Mouse (Mus musculus): ENCODE data around the gene Slc9b1. TPM values are rescaled to one million over a fixed set of nuclear protein-coding genes. Genes with fewer than 3 reads are reported as not detected.

Slc9b1 gene
- total and polyA plus RNA-seq, 2 experiments from 2014 or later = 0.20 TPM; not detected in 1

DNA sequence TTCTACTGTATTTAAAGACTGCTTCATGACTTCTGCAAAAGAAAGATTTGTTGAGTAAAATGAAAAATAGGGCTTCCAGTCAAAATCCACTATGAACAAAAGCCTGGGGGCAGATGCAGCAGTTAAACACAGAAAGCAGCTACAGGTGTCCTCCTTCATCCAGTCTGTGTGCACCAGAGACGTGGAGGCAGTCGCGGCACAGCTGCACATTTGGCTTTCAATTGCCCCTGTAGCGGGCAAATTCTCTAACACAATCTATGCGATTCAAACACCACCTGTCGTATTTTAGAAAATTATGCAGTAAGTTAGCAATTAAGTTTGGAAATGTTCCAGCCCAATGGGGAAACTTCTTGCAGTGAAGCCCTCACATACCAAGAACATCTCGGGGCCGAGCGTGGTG is 55.4 kb downstream of the Slc9b1 start:
- Histone ChIP-seq H3K9ac (replicated peaks; ENCODE audit: low read depth, low read length) (no peak overlapping the region), H3K27me3 (ENCODE audit: control insufficient read depth, insufficient read depth, low read length) (no peaks in the 10 kb centered on the region), H3K9me3 (replicated peaks; ENCODE audit: control insufficient read depth, low read length) (no peaks in the 10 kb centered on the region), H3K4me2 (ENCODE audit: low read depth, low read length) (no peak overlapping the region), H3K36me3 (replicated peaks; ENCODE audit: control insufficient read depth, insufficient read depth, low read length) (peaks cover 15% of the 10 kb centered on the region; the same call in 1 of the 2 replicates), H3K27ac (ENCODE audit: low read depth) (no peak overlapping the region), H3K4me3 (ENCODE audit: low read depth, low read length) (no peak overlapping the region), H3K4me1 (ENCODE audit: control insufficient read depth, insufficient read depth) (peaks cover 10% of the 10 kb centered on the region)
- DNase-seq (ENCODE audit: low spot score) (no peak), ATAC-seq (ENCODE audit: insufficient read depth, low read depth) (no peak)
- TF ChIP-seq EP300 (IDR thresholded peaks at IDR 0.05; ENCODE audit: low read depth) (no peak), CTCF (IDR thresholded peaks at IDR 0.05; ENCODE audit: low read depth) (no peak)
- 86% methylated on average over 9 of the region's 9 CpGs for WGBS

DNA sequence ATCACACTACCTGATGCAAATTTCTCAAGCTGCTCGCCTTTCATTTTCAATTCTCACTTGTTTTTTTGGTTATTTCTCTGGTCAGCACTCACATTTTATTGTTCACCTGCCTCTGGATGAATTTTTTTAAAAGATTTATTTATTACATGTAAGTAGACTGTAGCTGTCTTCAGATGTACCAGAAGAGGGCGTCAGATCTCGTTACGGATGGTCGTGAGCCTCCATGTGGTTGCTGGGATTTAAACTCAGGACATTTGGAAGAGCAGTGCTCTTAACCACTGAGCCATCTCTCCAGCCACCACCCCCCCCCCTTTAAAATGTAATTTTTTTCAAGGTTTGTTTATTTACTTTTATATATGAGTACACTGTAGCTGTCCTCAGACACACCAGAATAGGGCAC is 56.0 kb downstream of the Slc9b1 start:
- DNase-seq (ENCODE audit: low spot score) (no peak), ATAC-seq (ENCODE audit: insufficient read depth, low read depth) (no peak)
- Histone ChIP-seq H3K4me2 (ENCODE audit: low read depth, low read length) (no peak overlapping the region), H3K27me3 (ENCODE audit: control insufficient read depth, insufficient read depth, low read length) (no peaks in the 10 kb centered on the region), H3K9me3 (replicated peaks; ENCODE audit: control insufficient read depth, low read length) (no peaks in the 10 kb centered on the region), H3K27ac (ENCODE audit: low read depth) (no peak overlapping the region), H3K4me1 (ENCODE audit: control insufficient read depth, insufficient read depth) (peaks cover 10% of the 10 kb centered on the region), H3K4me3 (ENCODE audit: low read depth, low read length) (no peak overlapping the region), H3K36me3 (replicated peaks; ENCODE audit: control insufficient read depth, insufficient read depth, low read length) (peaks cover 18% of the 10 kb centered on the region; the same call in 1 of the 2 replicates), H3K9ac (replicated peaks; ENCODE audit: low read depth, low read length) (no peak overlapping the region)
- WGBS = 64% methylated on average over 5 of the region's 5 CpGs
- TF ChIP-seq CTCF (IDR thresholded peaks at IDR 0.05; ENCODE audit: low read depth) (0 out of 2 replicates have a peak, but pooled peaks have one; percentile 12), EP300 (IDR thresholded peaks at IDR 0.05; ENCODE audit: low read depth) (no peak)

DNA sequence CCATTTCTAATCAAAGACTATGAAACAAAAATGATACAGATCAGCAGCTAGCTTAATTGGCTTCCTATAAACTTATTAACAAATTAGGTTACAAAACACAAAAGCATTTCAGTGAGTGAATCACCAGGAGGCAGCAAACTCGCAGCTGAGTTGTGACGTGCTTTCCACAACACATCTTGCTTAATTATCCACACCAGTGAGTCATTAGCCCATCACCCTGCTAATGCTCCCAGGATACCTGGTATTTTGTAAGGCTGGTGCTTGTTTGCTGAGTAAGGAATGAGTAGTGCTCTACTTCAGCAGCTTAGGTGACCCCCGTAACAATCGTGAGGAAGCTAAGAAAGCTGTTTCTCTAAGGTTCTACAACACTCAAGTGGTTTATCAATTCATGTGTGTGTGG is 56.8 kb downstream of the Slc9b1 start:
- Histone ChIP-seq H3K4me2 (ENCODE audit: low read depth, low read length) (no peak overlapping the region), H3K27me3 (ENCODE audit: control insufficient read depth, insufficient read depth, low read length) (no peaks in the 10 kb centered on the region), H3K9me3 (replicated peaks; ENCODE audit: control insufficient read depth, low read length) (no peaks in the 10 kb centered on the region), H3K4me1 (ENCODE audit: control insufficient read depth, insufficient read depth) (peaks cover 10% of the 10 kb centered on the region), H3K27ac (ENCODE audit: low read depth) (no peak overlapping the region), H3K9ac (replicated peaks; ENCODE audit: low read depth, low read length) (no peak overlapping the region), H3K4me3 (ENCODE audit: low read depth, low read length) (no peak overlapping the region), H3K36me3 (replicated peaks; ENCODE audit: control insufficient read depth, insufficient read depth, low read length) (peaks cover 24% of the 10 kb centered on the region; the same call in 1 of the 2 replicates)
- no peak for ATAC-seq (ENCODE audit: insufficient read depth, low read depth)
- no peak for DNase-seq (ENCODE audit: low spot score)
- 79% methylated on average over 4 of the region's 4 CpGs for WGBS
- TF ChIP-seq CTCF (IDR thresholded peaks at IDR 0.05; ENCODE audit: low read depth) = no peak

DNA sequence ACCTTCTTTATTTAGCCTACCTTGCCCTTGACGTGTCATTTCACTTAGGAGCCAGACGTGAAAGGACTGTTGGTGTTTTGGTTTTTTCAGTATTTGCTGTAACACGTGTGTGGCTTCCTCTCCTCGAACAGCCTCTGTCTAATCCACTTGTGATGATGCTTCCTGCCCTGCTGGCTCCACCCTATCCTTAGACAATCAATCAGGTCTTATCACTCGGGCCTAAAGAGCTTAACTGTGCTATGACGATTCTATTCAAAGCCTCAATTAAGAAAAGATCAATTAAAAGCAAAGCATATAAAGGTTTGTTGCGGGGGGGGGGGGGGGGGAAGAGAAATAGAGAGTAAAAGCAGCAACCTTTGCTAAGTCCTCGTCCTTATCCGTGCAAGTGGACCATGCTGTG is 59.5 kb downstream of the Slc9b1 start:
- Histone ChIP-seq H3K4me2 (ENCODE audit: low read depth, low read length) (no peak overlapping the region), H3K4me3 (ENCODE audit: low read depth, low read length) (no peak overlapping the region), H3K27ac (ENCODE audit: low read depth) (no peak overlapping the region), H3K9me3 (replicated peaks; ENCODE audit: control insufficient read depth, low read length) (no peaks in the 10 kb centered on the region), H3K27me3 (ENCODE audit: control insufficient read depth, insufficient read depth, low read length) (no peaks in the 10 kb centered on the region), H3K4me1 (ENCODE audit: control insufficient read depth, insufficient read depth) (peaks cover 10% of the 10 kb centered on the region), H3K9ac (replicated peaks; ENCODE audit: low read depth, low read length) (no peak overlapping the region), H3K36me3 (replicated peaks; ENCODE audit: control insufficient read depth, insufficient read depth, low read length) (peaks cover 33% of the 10 kb centered on the region; the same call in 1 of the 2 replicates)
- DNase-seq (ENCODE audit: low spot score) = no peak
- 56% methylated on average over 9 of the region's 9 CpGs for WGBS
- no peak for TF ChIP-seq EP300 (IDR thresholded peaks at IDR 0.05; ENCODE audit: low read depth)
- no peak for TF ChIP-seq CTCF (IDR thresholded peaks at IDR 0.05; ENCODE audit: low read depth)
- ATAC-seq (ENCODE audit: insufficient read depth, low read depth) = no peak

DNA sequence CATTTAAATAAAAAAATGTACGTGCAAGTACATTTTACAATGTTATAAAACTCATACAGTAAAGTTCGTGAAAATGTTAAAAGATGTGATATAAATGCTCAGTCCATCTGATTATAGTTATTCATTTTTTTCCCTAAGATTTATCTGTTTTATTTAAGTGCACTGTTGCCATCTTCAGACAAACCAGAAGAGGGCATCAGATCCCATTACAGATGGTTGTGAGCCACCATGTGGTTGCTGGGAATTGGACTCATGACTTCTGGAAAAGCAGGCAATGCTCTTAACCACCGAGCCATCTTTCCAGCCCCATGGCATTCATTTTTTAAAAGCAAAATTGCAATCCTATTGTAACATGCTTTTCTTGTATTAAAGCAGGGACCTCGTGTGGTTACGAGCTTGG is 61.4 kb downstream of the Slc9b1 start:
- H3K4me1 ChIP-seq (ENCODE audit: control insufficient read depth, insufficient read depth) = peaks cover 15% of the 10 kb centered on the region; the same call in 1 of the 2 replicates
- ATAC-seq (ENCODE audit: insufficient read depth, low read depth) (no peak), DNase-seq (ENCODE audit: low spot score) (no peak)
- H3K27me3 ChIP-seq (ENCODE audit: control insufficient read depth, insufficient read depth, low read length) = no peaks in the 10 kb centered on the region
- no peak overlapping the region for H3K9ac ChIP-seq (replicated peaks; ENCODE audit: low read depth, low read length)
- no peak overlapping the region for H3K4me3 ChIP-seq (ENCODE audit: low read depth, low read length)
- peaks cover 33% of the 10 kb centered on the region; the same call in 1 of the 2 replicates for H3K36me3 ChIP-seq (replicated peaks; ENCODE audit: control insufficient read depth, insufficient read depth, low read length)
- no peaks in the 10 kb centered on the region for H3K9me3 ChIP-seq (replicated peaks; ENCODE audit: control insufficient read depth, low read length)
- no peak overlapping the region for H3K4me2 ChIP-seq (ENCODE audit: low read depth, low read length)
- 98% methylated on average over 5 of the region's 5 CpGs for WGBS
- H3K27ac ChIP-seq (ENCODE audit: low read depth) = no peak overlapping the region
- TF ChIP-seq CTCF (IDR thresholded peaks at IDR 0.05; ENCODE audit: low read depth) = no peak
- no peak for TF ChIP-seq EP300 (IDR thresholded peaks at IDR 0.05; ENCODE audit: low read depth)

DNA sequence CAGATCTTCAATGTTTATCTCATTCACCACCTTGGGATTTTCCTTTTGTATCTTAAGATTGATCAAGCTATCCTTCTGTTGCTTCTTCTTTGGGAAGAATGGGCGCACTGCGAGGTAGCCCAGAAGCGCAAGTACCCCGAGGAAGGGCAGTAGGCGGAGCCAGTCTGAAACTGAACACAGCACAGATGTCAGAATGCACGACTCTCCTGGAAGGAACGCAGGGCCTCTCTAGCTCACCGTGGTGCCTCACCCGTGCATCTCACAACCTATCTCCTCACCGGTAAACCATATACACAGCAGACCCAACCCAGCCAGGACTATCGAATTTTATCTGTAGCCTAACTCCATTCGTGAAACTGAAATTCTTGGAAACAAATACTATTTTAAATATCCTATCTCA is 63.2 kb downstream of the Slc9b1 start:
- DNase-seq (ENCODE audit: low spot score) = no peak
- TF ChIP-seq EP300 (IDR thresholded peaks at IDR 0.05; ENCODE audit: low read depth) = no peak
- TF ChIP-seq CTCF (IDR thresholded peaks at IDR 0.05; ENCODE audit: low read depth) = no peak

More for the DNA sequence above, 63.2 kb downstream of the Slc9b1 start:
- ATAC-seq (ENCODE audit: insufficient read depth, low read depth) = no peak
- Histone ChIP-seq H3K4me3 (ENCODE audit: low read depth, low read length) (no peak overlapping the region), H3K9me3 (replicated peaks; ENCODE audit: control insufficient read depth, low read length) (no peaks in the 10 kb centered on the region), H3K4me2 (ENCODE audit: low read depth, low read length) (no peak overlapping the region), H3K27me3 (ENCODE audit: control insufficient read depth, insufficient read depth, low read length) (no peaks in the 10 kb centered on the region), H3K9ac (replicated peaks; ENCODE audit: low read depth, low read length) (no peak overlapping the region), H3K27ac (ENCODE audit: low read depth) (peak overlapping the region; percentile 5; the same call in 1 of the 2 replicates), H3K36me3 (replicated peaks; ENCODE audit: control insufficient read depth, insufficient read depth, low read length) (peaks cover 28% of the 10 kb centered on the region; the same call in 1 of the 2 replicates), H3K4me1 (ENCODE audit: control insufficient read depth, insufficient read depth) (peaks cover 16% of the 10 kb centered on the region; the same call in 1 of the 2 replicates)
- 49% methylated on average over 12 of the region's 12 CpGs for WGBS
